Mouse (Mus musculus): Measurements from ENCODE around the gene Map3k14. TPM values are rescaled to one million over a fixed set of nuclear protein-coding genes. Genes with fewer than 3 reads are reported as not detected.
A peak's percentile ranks its signal among the peaks of the same experiment; 100 is the strongest.
"Not testable (repeated sequence)": the region's sequence is repeated elsewhere in the genome, so short reads cannot be mapped to it uniquely, and the experiment has no call there.

The Map3k14 gene
- polyA plus RNA-seq, 1 experiment from 2014 or later: 0.67 TPM

DNA sequence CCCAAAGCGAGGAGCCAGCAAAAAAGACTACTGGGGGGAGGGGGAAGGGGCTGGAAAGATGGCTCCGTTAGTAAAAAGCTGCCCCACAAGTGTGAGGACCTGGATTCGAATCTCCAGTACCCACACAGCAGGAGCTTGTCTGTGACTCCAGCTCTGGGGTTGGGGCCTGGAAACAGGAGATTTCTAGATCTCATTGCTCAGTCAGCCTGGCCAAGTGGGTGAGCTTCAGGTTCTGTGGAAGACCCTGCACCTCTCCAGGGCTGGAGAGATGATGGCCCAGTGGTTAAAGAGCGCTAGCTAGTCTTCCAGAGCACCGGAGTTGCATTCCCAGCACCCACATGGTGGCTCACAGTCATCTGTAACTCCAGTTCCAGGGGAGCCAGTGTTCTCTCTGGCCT lies 25.6 kb upstream of the Map3k14 start:
- Histone ChIP-seq H3K4me3 (ENCODE audit: low read depth, low read length) (no peak overlapping the region), H3K36me3 (replicated peaks; ENCODE audit: insufficient read depth, low read length) (no peaks in the 10 kb centered on the region), H3K27me3 (ENCODE audit: insufficient read depth, low read length) (no peaks in the 10 kb centered on the region), H3K9me3 (ENCODE audit: low read length) (no peaks in the 10 kb centered on the region), H3K9ac (replicated peaks) (no peak overlapping the region), H3K27ac (ENCODE audit: low read depth) (0 out of 2 replicates have a peak overlapping the region, but pooled peaks have one; percentile 4), H3K4me1 (ENCODE audit: insufficient read depth) (peaks cover 17% of the 10 kb centered on the region), H3K4me2 (ENCODE audit: low read depth, low read length) (no peak overlapping the region)
- ATAC-seq: no peak
- no peak for TF ChIP-seq CTCF (IDR thresholded peaks at IDR 0.05; ENCODE audit: low read depth)
- no peak for TF ChIP-seq EP300 (IDR thresholded peaks at IDR 0.05; ENCODE audit: low read depth)
- WGBS (ENCODE audit: insufficient replicate concordance): 67% methylated on average over 5 of the region's 5 CpGs
- no peak for DNase-seq

DNA sequence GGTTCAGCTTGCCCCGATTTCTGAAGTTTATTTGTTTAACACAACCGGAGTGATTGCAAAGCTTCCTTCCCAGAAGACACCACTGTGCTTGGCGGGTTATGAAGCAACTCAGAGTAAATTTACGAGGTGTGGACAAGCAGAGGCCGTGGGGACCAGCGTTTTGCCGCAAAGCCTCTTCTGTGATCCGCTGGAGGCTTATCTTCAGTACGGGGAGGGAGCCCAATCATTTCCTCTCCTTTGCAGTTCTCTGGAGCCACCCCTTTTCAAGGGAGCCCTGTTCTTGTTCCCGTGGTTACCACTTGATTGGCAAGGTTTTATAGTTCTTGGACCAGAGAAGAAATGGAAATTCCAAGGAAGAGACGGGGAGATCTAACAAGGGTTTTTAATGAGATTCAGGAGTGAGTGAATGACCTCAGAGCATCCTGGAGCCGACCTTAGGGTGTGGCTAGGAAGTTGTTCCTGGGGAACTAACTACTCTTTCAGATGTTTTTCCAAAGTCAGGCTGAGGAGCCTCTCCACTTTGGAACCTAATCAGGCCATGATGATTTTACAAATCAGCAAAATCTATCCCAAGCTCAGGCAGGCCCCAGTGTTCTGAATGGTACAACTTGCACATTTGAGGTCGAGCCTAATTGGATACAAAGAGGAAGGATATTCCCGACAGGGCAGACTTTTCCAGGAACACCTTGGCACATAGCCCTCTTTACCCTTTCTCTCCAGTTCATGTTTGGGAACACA lies 25.0 kb upstream of the Map3k14 start:
- ATAC-seq (no peak; the same call in 1 of the 2 replicates), DNase-seq (no peak)
- H3K4me3 ChIP-seq (ENCODE audit: low read depth, low read length): no peak overlapping the region
- 13% methylated on average over 14 of the region's 14 CpGs for WGBS (ENCODE audit: insufficient replicate concordance)
- 0 out of 2 replicates have a peak overlapping the region, but pooled peaks have one; percentile 4 for H3K27ac ChIP-seq (ENCODE audit: low read depth)
- H3K9me3 ChIP-seq (ENCODE audit: low read length): no peaks in the 10 kb centered on the region
- H3K9ac ChIP-seq (replicated peaks): no peak overlapping the region
- 0 out of 2 replicates have a peak overlapping the region, but pooled peaks have one; percentile 19 for H3K4me2 ChIP-seq (ENCODE audit: low read depth, low read length)
- peaks cover 17% of the 10 kb centered on the region for H3K4me1 ChIP-seq (ENCODE audit: insufficient read depth)
- TF ChIP-seq EP300 (IDR thresholded peaks at IDR 0.05; ENCODE audit: low read depth) (no peak), CTCF (IDR thresholded peaks at IDR 0.05; ENCODE audit: low read depth) (no peak)
- no peaks in the 10 kb centered on the region for H3K27me3 ChIP-seq (ENCODE audit: insufficient read depth, low read length)
- no peaks in the 10 kb centered on the region for H3K36me3 ChIP-seq (replicated peaks; ENCODE audit: insufficient read depth, low read length)

DNA sequence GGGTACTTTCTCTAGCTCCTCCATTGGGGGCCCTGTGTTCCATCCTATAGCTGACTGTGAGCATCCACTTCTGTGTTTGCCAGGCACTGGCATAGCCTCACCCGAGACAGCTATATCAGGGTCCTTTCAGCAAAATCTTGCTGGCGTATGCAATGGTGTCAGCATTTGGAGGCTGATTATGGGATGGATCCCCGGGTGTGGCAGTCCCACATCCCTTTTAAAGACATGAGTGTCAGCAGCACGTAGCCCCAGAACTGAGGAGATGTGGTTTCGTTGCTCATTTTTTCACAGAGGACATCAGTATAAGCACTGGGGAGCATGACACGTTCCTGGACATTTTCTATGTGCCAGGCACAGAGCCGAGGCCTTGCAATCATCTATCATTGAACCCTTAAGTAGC lies 23.6 kb upstream of the Map3k14 start:
- H3K27ac ChIP-seq (ENCODE audit: low read depth); H3K9me3 ChIP-seq (ENCODE audit: low read length); H3K4me3 ChIP-seq (ENCODE audit: low read depth, low read length); H3K9ac ChIP-seq (replicated peaks); H3K36me3 ChIP-seq (replicated peaks; ENCODE audit: insufficient read depth, low read length); ATAC-seq; H3K4me2 ChIP-seq (ENCODE audit: low read depth, low read length); H3K27me3 ChIP-seq (ENCODE audit: insufficient read depth, low read length); DNase-seq: not testable (repeated sequence)
- WGBS (ENCODE audit: insufficient replicate concordance): 77% methylated on average over 7 of the region's 7 CpGs
- peaks cover 17% of the 10 kb centered on the region for H3K4me1 ChIP-seq (ENCODE audit: insufficient read depth)

DNA sequence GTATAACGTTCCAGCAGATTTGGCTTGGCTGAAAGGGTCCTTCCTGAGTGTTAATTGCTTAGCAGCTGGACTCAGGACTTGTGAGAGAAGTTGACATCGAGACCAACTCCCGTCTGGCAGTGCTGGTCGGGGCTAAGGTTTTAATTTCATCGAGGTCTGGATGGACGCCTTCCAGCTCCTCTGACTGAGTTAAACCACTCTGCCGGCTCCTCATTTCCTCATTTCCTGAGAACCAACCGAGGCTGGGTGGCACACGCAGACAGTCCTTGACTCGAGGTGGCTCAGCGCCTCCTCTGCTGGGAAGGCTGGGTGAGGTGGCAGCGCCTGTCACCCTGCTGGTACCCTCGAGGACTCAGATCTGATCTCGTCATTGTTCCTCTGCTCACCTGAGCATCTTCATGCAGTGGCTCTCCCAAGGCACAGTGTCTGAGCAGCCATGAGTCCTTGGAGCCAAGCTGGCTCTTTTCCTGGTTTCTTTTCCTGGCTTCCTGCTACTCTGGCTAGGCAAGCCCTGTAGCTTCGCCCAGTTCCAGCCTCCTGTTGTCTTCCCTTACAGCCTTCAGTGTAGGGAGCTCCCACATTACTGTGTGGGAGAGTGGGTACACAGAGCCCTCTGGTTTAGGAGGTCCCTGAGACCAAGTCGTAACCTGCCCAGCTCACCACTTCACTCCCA lies 21.2 kb upstream of the Map3k14 start:
- H3K27me3 ChIP-seq (ENCODE audit: insufficient read depth, low read length): no peaks in the 10 kb centered on the region
- no peaks in the 10 kb centered on the region for H3K36me3 ChIP-seq (replicated peaks; ENCODE audit: insufficient read depth, low read length)
- H3K27ac ChIP-seq (ENCODE audit: low read depth): no peak overlapping the region
- H3K9ac ChIP-seq (replicated peaks): no peak overlapping the region
- WGBS (ENCODE audit: insufficient replicate concordance): 43% methylated on average over 16 of the region's 16 CpGs
- H3K4me2 ChIP-seq (ENCODE audit: low read depth, low read length): no peak overlapping the region
- H3K4me1 ChIP-seq (ENCODE audit: insufficient read depth): peaks cover 17% of the 10 kb centered on the region
- ATAC-seq (no peak), DNase-seq (no peak)
- H3K4me3 ChIP-seq (ENCODE audit: low read depth, low read length): no peak overlapping the region
- no peaks in the 10 kb centered on the region for H3K9me3 ChIP-seq (ENCODE audit: low read length)
- TF ChIP-seq EP300 (IDR thresholded peaks at IDR 0.05; ENCODE audit: low read depth) (no peak), CTCF (IDR thresholded peaks at IDR 0.05; ENCODE audit: low read depth) (no peak)

DNA sequence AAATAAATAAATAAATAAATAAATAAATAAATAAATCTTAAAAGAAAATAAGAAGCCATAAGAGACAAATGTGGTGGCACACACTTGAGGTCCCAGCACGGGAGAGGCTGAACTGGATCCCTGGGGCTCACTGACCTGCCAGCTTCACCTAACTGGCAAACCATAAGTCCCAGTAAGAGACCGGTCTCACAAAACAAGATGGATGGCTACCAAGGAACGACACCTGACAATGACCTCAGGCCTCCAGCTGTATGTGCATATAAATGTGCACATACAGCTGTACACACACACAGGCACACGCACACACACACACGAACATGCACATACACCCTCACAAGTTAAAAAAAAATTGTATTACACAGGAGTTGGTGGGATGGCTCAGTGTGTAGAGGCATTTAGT lies 19.6 kb upstream of the Map3k14 start:
- WGBS (ENCODE audit: insufficient replicate concordance): 91% methylated on average over 5 of the region's 5 CpGs
- Histone ChIP-seq H3K27me3 (ENCODE audit: insufficient read depth, low read length) (no peaks in the 10 kb centered on the region), H3K4me3 (ENCODE audit: low read depth, low read length) (no peak overlapping the region), H3K9ac (replicated peaks) (no peak overlapping the region), H3K36me3 (replicated peaks; ENCODE audit: insufficient read depth, low read length) (no peaks in the 10 kb centered on the region), H3K9me3 (ENCODE audit: low read length) (no peaks in the 10 kb centered on the region), H3K27ac (ENCODE audit: low read depth) (no peak overlapping the region), H3K4me2 (ENCODE audit: low read depth, low read length) (no peak overlapping the region), H3K4me1 (ENCODE audit: insufficient read depth) (peaks cover 14% of the 10 kb centered on the region)
- ATAC-seq: no peak
- TF ChIP-seq CTCF (IDR thresholded peaks at IDR 0.05; ENCODE audit: low read depth): no peak
- TF ChIP-seq EP300 (IDR thresholded peaks at IDR 0.05; ENCODE audit: low read depth): no peak
- no peak for DNase-seq

DNA sequence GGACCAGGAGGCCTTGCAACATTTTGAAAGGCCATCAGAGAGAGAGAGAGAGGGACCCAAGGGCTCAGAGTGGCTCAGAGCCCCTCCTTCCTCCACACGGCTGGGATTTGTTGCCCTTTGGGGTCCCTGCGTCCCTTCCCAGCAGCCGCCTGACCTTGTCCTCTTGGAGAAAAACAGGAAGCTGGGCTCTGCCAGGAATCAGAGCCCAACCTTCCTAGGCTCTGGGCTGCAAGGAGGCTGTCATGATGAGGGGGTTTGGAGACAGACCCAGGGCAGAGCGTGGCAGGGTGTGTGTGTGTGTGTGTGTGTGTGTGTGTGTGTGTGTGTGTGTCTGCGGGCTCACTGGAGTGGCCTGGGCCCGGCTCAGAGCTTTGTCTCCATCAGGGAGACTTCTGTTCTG lies 18.7 kb upstream of the Map3k14 start:
- DNase-seq: peak; percentile 42
- Histone ChIP-seq H3K9me3 (ENCODE audit: low read length) (no peaks in the 10 kb centered on the region), H3K4me1 (ENCODE audit: insufficient read depth) (0 out of 2 replicates have a peak, but pooled peaks cover 8% of the 10 kb centered on the region), H3K4me2 (ENCODE audit: low read depth, low read length) (no peak overlapping the region), H3K27ac (ENCODE audit: low read depth) (peak overlapping the region; percentile 62), H3K9ac (replicated peaks) (no peak overlapping the region), H3K27me3 (ENCODE audit: insufficient read depth, low read length) (no peaks in the 10 kb centered on the region), H3K4me3 (ENCODE audit: low read depth, low read length) (no peak overlapping the region), H3K36me3 (replicated peaks; ENCODE audit: insufficient read depth, low read length) (no peaks in the 10 kb centered on the region)
- TF ChIP-seq EP300 (IDR thresholded peaks at IDR 0.05; ENCODE audit: low read depth) (0 out of 2 replicates have a peak, but pooled peaks have one; percentile 22), CTCF (IDR thresholded peaks at IDR 0.05; ENCODE audit: low read depth) (no peak)
- 54% methylated on average over 6 of the region's 6 CpGs for WGBS (ENCODE audit: insufficient replicate concordance)
- peak; percentile 60 for ATAC-seq
